Mouse (Mus musculus) layer of hippocampus, adult 2 months (tissue): Measurements from ENCODE around the gene Scn3b. TPM values are rescaled to one million over a fixed set of nuclear protein-coding genes. Genes with fewer than 3 reads are reported as not detected.
A peak's percentile ranks its signal among the peaks of the same experiment; 100 is the strongest.

Experiments used
- DNase-seq, 2 experiments: peaks; one replicate each; pipeline ENCODE4 v3.0.0; 2022; ENCODE audit warnings: low spot score in 2 of 2
- H3K27ac ChIP-seq: fragments of 200-600 bp; 2 replicates; pipeline ENCODE4 v1.8.1; 2022
- H3K4me3 ChIP-seq: fragments of 200-600 bp; 2 replicates; pipeline ENCODE4 v1.8.1; 2022; ENCODE audit warnings: mild to moderate bottlenecking
- CTCF ChIP-seq: fragments of 200-600 bp; conservative IDR thresholded peaks from 2 replicates; pipeline ENCODE4 v1.8.1; 2022; ENCODE audit warnings: antibody characterized with exemption, mild to moderate bottlenecking, moderate library complexity
- total RNA-seq, 2 experiments: library from RNA; stranded (reverse); gene quantifications; 2 replicates each; pipeline ENCODE4 v1.2.3; 2021

Scn3b gene
- total RNA-seq, 2 experiments from 2014 or later: 254 to 266 TPM

GRCm38 (mm10) chr9:40302375-40302774 is 33.4 kb downstream of the Scn3b start:
- no peak for DNase-seq
- TF ChIP-seq CTCF: no peak
- peak overlapping the region; percentile 28; the same call in 1 of the 2 replicates for H3K27ac ChIP-seq
- H3K4me3 ChIP-seq: no peak overlapping the region

- no peak overlapping the region for H3K27ac ChIP-seq
- TF ChIP-seq CTCF: no peak
- DNase-seq: no peak
- no peak overlapping the region for H3K4me3 ChIP-seq
Measured at GRCm38 (mm10) chr9:40304243-40304642, 35.2 kb downstream of the Scn3b start.

GRCm38 (mm10) chr9:40307311-40307710 is 38.3 kb downstream of the Scn3b start:
- H3K27ac ChIP-seq: peak overlapping the region; percentile 15
- H3K4me3 ChIP-seq: no peak overlapping the region
- no peak for DNase-seq
- no peak for TF ChIP-seq CTCF

- TF ChIP-seq CTCF: no peak
- Histone ChIP-seq H3K27ac (no peak overlapping the region), H3K4me3 (no peak overlapping the region)
- DNase-seq: no peak
Measured at GRCm38 (mm10) chr9:40309876-40310275, 40.9 kb downstream of the Scn3b start.

- DNase-seq: no peak
- H3K4me3 ChIP-seq: no peak overlapping the region
- no peak overlapping the region for H3K27ac ChIP-seq
- TF ChIP-seq CTCF: no peak
Measured at GRCm38 (mm10) chr9:40311813-40312212, 42.8 kb downstream of the Scn3b start.

- H3K4me3 ChIP-seq: no peak overlapping the region
- H3K27ac ChIP-seq: peak overlapping the region; percentile 57; the same call in 1 of the 2 replicates
- DNase-seq: no peak
- no peak for TF ChIP-seq CTCF
Measured at GRCm38 (mm10) chr9:40316865-40317660, 48.0 kb downstream of the Scn3b start.

- no peak for TF ChIP-seq CTCF
- H3K27ac ChIP-seq: peak overlapping the region; percentile 57; the same call in 1 of the 2 replicates
- no peak overlapping the region for H3K4me3 ChIP-seq
- DNase-seq: no peak
Measured at GRCm38 (mm10) chr9:40317735-40318134, 48.7 kb downstream of the Scn3b start.

GRCm38 (mm10) chr9:40318771-40319170 is 49.8 kb downstream of the Scn3b start:
- Histone ChIP-seq H3K4me3 (no peak overlapping the region), H3K27ac (peak overlapping the region; percentile 84; the same call in 1 of the 2 replicates)
- no peak for TF ChIP-seq CTCF
- DNase-seq: no peak

GRCm38 (mm10) chr9:40320405-40320804 is 51.4 kb downstream of the Scn3b start:
- Histone ChIP-seq H3K4me3 (peak overlapping the region; percentile 35), H3K27ac (peak overlapping the region; percentile 84)
- TF ChIP-seq CTCF: peak; percentile 39
- DNase-seq: no peak

- Histone ChIP-seq H3K4me3 (peak overlapping the region; percentile 35), H3K27ac (peak overlapping the region; percentile 84)
- no peak for TF ChIP-seq CTCF
- DNase-seq: no peak
Measured at GRCm38 (mm10) chr9:40320879-40321667, 52.1 kb downstream of the Scn3b start.

GRCm38 (mm10) chr9:40321668-40322003 is 52.6 kb downstream of the Scn3b start:
- no peak for TF ChIP-seq CTCF
- Histone ChIP-seq H3K27ac (peak overlapping the region; percentile 84), H3K4me3 (no peak overlapping the region)
- DNase-seq: no peak

- Histone ChIP-seq H3K27ac (peak overlapping the region; percentile 84), H3K4me3 (no peak overlapping the region)
- TF ChIP-seq CTCF: no peak
- no peak for DNase-seq
Measured at GRCm38 (mm10) chr9:40322372-40322771, 53.4 kb downstream of the Scn3b start.

GRCm38 (mm10) chr9:40323171-40323570 is 54.2 kb downstream of the Scn3b start:
- peak overlapping the region; percentile 61; the same call in 1 of the 2 replicates for H3K27ac ChIP-seq
- DNase-seq: no peak
- no peak for TF ChIP-seq CTCF
- no peak overlapping the region for H3K4me3 ChIP-seq
